Mouse (Mus musculus) heart, embryonic 11.5 days (tissue): ENCODE measurements around the gene Rpl3. TPM values are rescaled to one million over a fixed set of nuclear protein-coding genes. Genes with fewer than 3 reads are reported as not detected.

Source experiments
- ATAC-seq: fragments of 200-750 bp; cut with Nextera tagmentation; replicated peaks from 2 replicates; pipeline ENCODE4 v1.8.0; 2017; ENCODE audit warnings: moderate library complexity; ENCODE audit not compliant: insufficient number of reproducible peaks, low FRiP score, low TSS enrichment
- H3K27ac ChIP-seq: fragments of 300-500 bp; sonication (generic); 2 replicates; pipeline ENCODE4 v1.5.1; 2014; ENCODE audit warnings: mild to moderate bottlenecking, low read depth, low read length
- H3K27me3 ChIP-seq: fragments of 300-500 bp; sonication (generic); 2 replicates; pipeline ENCODE4 v1.6.1; 2014; ENCODE audit warnings: mild to moderate bottlenecking, low read length, mixed read lengths; ENCODE audit not compliant: control insufficient read depth, insufficient read depth
- H3K36me3 ChIP-seq: fragments of 300-500 bp; sonication (generic); 2 replicates; pipeline ENCODE4 v1.6.1; 2014; ENCODE audit warnings: mild to moderate bottlenecking, low read length, moderate library complexity, mixed read lengths; ENCODE audit not compliant: control insufficient read depth, insufficient read depth
- H3K4me1 ChIP-seq: fragments of 300-500 bp; sonication (generic); 2 replicates; pipeline ENCODE4 v1.6.1; 2014; ENCODE audit warnings: low read length; ENCODE audit not compliant: control insufficient read depth, insufficient read depth
- H3K4me2 ChIP-seq: fragments of 300-500 bp; sonication (generic); 2 replicates; pipeline ENCODE4 v1.6.1; 2014; ENCODE audit warnings: mild to moderate bottlenecking, moderate library complexity
- H3K4me3 ChIP-seq: fragments of 300-500 bp; sonication (generic); 2 replicates; pipeline ENCODE4 v1.5.1; 2014; ENCODE audit warnings: low read depth, low read length
- H3K9ac ChIP-seq: fragments of 300-500 bp; sonication (generic); 2 replicates; pipeline ENCODE4 v1.6.1; 2014; ENCODE audit warnings: mild to moderate bottlenecking, low read depth, low read length, moderate library complexity
- H3K9me3 ChIP-seq: fragments of 300-500 bp; sonication (generic); replicated peaks from 2 replicates; pipeline ENCODE4 v1.6.1; 2016; ENCODE audit warnings: low read length; ENCODE audit not compliant: control insufficient read depth
- WGBS: fragments of 180-500 bp; shearing (Covaris S2); extraction: QIAGEN DNeasy Blood & Tissue Kit; methylation state at CpG from one replicate; pipeline ENCODE4 v1.1.7; 2014; ENCODE audit not compliant: insufficient replicate concordance; 5-methylcytosine and 5-hydroxymethylcytosine counted together
- polyA plus RNA-seq: library from polyadenylated mRNA; unstranded; fragments of >200 nt; fragmentation: Nextera tagmentation; extraction: Ambion mirVana; gene quantifications from 2 replicates; pipeline ENCODE4 v1.2.1, GENCODE M21; 2014

Gene Rpl3
- polyA plus RNA-seq, 1 experiment from 2014 or later = 879 TPM

- H3K36me3 ChIP-seq = no peaks in the 10 kb centered on the region
- WGBS = 84% methylated on average over 10 of the region's 10 CpGs
Observed at GRCm38 (mm10) chr15:80044249-80044648, 47.4 kb downstream of the Rpl3 start.

GRCm38 (mm10) chr15:80042152-80042551, 49.5 kb downstream of the Rpl3 start:
- WGBS = 62% methylated on average over 4 of the region's 4 CpGs
- Histone ChIP-seq H3K27me3 (no peaks in the 10 kb centered on the region), H3K36me3 (no peaks in the 10 kb centered on the region), H3K9ac (no peak overlapping the region), H3K4me3 (no peak overlapping the region), H3K4me2 (no peak overlapping the region), H3K27ac (no peak overlapping the region), H3K4me1 (no peaks in the 10 kb centered on the region), H3K9me3 (no peaks in the 10 kb centered on the region; the same call in 1 of the 2 replicates)
- ATAC-seq = no peak

More at GRCm38 (mm10) chr15:80044249-80044648, 47.4 kb downstream of the Rpl3 start:
- ATAC-seq = no peak
- no peak overlapping the region for H3K27ac ChIP-seq
- H3K4me1 ChIP-seq = peaks cover 10% of the 10 kb centered on the region
- H3K9ac ChIP-seq = no peak overlapping the region
- no peak overlapping the region for H3K4me3 ChIP-seq
- H3K27me3 ChIP-seq = no peaks in the 10 kb centered on the region
- no peaks in the 10 kb centered on the region; the same call in 1 of the 2 replicates for H3K9me3 ChIP-seq
- H3K4me2 ChIP-seq = no peak overlapping the region

- no peak overlapping the region for H3K4me2 ChIP-seq
- 99% methylated on average over 2 of the region's 2 CpGs for WGBS
- H3K9me3 ChIP-seq = no peaks in the 10 kb centered on the region
- H3K4me3 ChIP-seq = no peak overlapping the region
- H3K4me1 ChIP-seq = no peaks in the 10 kb centered on the region
- no peaks in the 10 kb centered on the region for H3K27me3 ChIP-seq
- no peak overlapping the region for H3K9ac ChIP-seq
- no peak overlapping the region for H3K27ac ChIP-seq
- no peaks in the 10 kb centered on the region for H3K36me3 ChIP-seq
- ATAC-seq = no peak
Observed at GRCm38 (mm10) chr15:80038110-80038391, 53.6 kb downstream of the Rpl3 start.

DNA sequence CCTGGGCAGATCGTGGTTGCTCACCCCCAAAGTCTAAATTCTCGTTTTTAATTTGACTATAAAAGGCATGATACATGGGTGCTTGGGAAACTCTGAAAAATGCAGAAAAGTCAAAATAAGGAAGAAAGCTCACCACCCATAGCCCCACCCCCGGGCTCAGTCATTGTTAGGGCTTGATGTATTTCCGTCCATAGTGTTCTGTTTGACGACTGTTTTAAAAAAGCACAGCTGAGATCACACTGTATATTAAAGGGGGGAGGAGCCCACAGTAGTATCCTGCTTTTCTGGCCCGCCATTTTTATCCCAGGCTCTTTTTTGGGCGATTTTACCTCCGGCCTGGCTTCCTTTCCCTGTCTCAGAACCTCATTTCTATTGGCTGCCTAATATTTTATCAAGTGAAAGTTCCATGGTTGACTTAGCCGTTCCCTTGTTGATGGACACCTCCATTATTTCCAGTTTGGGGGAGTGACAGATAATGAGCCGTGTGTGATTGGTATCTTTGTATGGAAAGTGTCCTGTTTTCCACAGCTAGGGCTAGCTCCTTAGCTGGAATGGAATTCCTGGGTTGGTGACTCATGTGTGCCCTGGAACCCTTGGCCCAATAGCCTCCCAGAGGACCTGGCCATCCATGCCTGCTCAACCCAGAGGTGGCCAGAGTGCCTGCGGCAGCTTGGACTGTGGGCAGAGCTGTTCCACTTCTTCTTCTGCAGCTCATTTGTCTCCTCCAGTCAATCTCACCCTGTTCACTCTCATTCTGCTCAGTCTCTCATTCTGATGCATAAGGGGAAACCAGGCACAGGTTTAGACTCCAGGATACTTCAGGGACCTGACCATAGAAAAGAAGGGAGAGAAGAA, 54.2 kb downstream of the Rpl3 start:
- Histone ChIP-seq H3K27ac (no peak overlapping the region), H3K4me1 (no peaks in the 10 kb centered on the region), H3K4me2 (no peak overlapping the region), H3K4me3 (no peak overlapping the region), H3K9me3 (no peaks in the 10 kb centered on the region), H3K36me3 (no peaks in the 10 kb centered on the region), H3K27me3 (no peaks in the 10 kb centered on the region), H3K9ac (no peak overlapping the region)
- ATAC-seq = no peak
- 68% methylated on average over 11 of the region's 11 CpGs for WGBS

DNA sequence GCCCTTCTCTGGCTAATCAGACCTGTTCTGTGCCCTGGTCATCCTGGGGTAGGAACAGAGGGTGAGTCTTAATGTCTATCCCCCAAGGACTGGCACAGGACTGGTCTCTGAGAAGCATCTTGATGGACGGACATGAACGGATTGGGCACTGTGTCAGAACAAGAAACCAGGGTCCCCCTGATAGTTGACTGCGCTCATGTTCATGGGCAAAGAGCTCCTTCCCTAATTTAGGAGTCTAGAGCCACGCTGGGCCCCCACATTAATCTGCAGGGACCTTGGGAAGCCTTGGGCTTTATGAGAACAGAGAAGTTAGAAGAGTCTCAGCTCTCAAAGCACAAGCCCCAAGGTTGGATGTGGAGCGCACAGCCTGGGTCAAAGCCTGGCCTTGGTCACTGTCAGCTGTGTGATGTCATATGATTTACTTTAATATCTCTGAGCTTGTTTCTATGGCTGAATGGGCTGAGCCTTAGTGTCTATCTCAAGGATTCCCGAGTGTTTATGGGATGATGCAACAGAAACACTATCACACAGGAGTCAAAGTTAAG, 56.3 kb downstream of the Rpl3 start:
- Histone ChIP-seq H3K4me2 (no peak overlapping the region), H3K9me3 (peaks cover 4% of the 10 kb centered on the region; the same call in 1 of the 2 replicates), H3K4me3 (no peak overlapping the region), H3K4me1 (no peaks in the 10 kb centered on the region), H3K27me3 (no peaks in the 10 kb centered on the region), H3K27ac (no peak overlapping the region), H3K36me3 (no peaks in the 10 kb centered on the region), H3K9ac (no peak overlapping the region)
- WGBS = 75% methylated on average over 6 of the region's 6 CpGs
- ATAC-seq = no peak

GRCm38 (mm10) chr15:80034913-80035312, 56.8 kb downstream of the Rpl3 start:
- no peak overlapping the region for H3K4me3 ChIP-seq
- H3K9me3 ChIP-seq = peaks cover 4% of the 10 kb centered on the region; the same call in 1 of the 2 replicates
- ATAC-seq = no peak
- H3K27ac ChIP-seq = no peak overlapping the region
- H3K4me2 ChIP-seq = no peak overlapping the region
- H3K36me3 ChIP-seq = no peaks in the 10 kb centered on the region
- H3K9ac ChIP-seq = no peak overlapping the region
- H3K27me3 ChIP-seq = no peaks in the 10 kb centered on the region
- H3K4me1 ChIP-seq = no peaks in the 10 kb centered on the region

DNA sequence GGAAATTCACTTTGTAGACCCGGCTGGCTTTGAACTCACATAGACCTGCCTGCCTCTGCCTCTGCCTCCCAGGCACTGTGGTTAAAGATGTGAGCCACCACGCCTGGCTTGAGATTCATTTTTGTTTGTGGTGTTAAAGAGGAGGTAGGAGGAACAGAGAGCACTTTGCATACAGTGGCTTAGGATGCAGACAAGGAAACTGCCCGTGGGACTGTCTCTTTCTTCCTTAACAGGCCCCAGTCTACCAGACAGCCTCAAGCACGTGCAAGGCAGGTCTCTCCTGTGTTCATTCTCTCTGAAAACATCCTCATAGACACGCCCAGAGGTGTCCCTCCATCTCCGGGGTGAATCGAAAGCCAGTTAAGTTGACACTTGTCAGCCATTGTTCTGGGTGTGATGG, 57.3 kb downstream of the Rpl3 start:
- no peak for ATAC-seq
- Histone ChIP-seq H3K4me1 (no peaks in the 10 kb centered on the region), H3K27ac (no peak overlapping the region), H3K4me3 (no peak overlapping the region), H3K9ac (no peak overlapping the region), H3K4me2 (no peak overlapping the region), H3K36me3 (no peaks in the 10 kb centered on the region), H3K27me3 (no peaks in the 10 kb centered on the region), H3K9me3 (peaks cover 4% of the 10 kb centered on the region; the same call in 1 of the 2 replicates)
- 67% methylated on average over 7 of the region's 7 CpGs for WGBS

GRCm38 (mm10) chr15:80031133-80031532, 60.5 kb downstream of the Rpl3 start:
- Histone ChIP-seq H3K4me3 (no peak overlapping the region), H3K27ac (no peak overlapping the region), H3K4me2 (no peak overlapping the region), H3K36me3 (no peaks in the 10 kb centered on the region), H3K27me3 (no peaks in the 10 kb centered on the region), H3K9ac (no peak overlapping the region), H3K9me3 (peaks cover 4% of the 10 kb centered on the region; the same call in 1 of the 2 replicates), H3K4me1 (peaks cover 4% of the 10 kb centered on the region)
- no peak for ATAC-seq
- WGBS = 76% methylated on average over 4 of the region's 4 CpGs

DNA sequence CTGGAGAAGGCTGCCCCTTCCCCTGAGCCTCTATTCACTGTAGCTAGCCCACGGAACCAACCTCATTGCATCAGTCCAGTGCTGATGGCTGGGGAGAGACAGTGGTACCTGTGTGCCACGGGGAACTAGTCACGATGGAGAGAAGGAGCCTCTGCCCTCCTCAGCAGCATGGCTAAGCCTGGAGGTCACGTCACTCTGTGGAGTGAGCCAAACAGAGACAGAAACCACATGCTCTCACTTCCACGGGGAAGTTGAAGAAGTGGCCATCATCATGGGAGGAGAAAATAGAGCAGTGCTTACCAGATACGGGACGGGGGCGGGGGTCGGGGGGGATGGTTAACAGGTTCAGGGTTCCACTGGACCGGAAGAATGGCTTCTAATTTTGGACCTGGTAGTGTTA, 61.3 kb downstream of the Rpl3 start:
- no peaks in the 10 kb centered on the region for H3K36me3 ChIP-seq
- no peak for ATAC-seq

More for the DNA sequence above, 61.3 kb downstream of the Rpl3 start:
- peaks cover 9% of the 10 kb centered on the region for H3K4me1 ChIP-seq
- H3K4me2 ChIP-seq = no peak overlapping the region
- 85% methylated on average over 10 of the region's 10 CpGs for WGBS
- H3K27ac ChIP-seq = no peak overlapping the region
- H3K4me3 ChIP-seq = no peak overlapping the region
- no peak overlapping the region for H3K9ac ChIP-seq
- no peaks in the 10 kb centered on the region for H3K27me3 ChIP-seq
- H3K9me3 ChIP-seq = peaks cover 4% of the 10 kb centered on the region; the same call in 1 of the 2 replicates
